Mouse (Mus musculus) Patski (cell line): ENCODE measurements around the gene Tenm3. TPM values are rescaled to one million over a fixed set of nuclear protein-coding genes. Genes with fewer than 3 reads are reported as not detected.

Source experiments
- ATAC-seq: fragments of 100-300 bp; one replicate; pipeline ENCODE4 v1.8.0; 2021
- CTCF ChIA-PET: fragments of 350-600 bp; sonication (Branson Sonifier 250); formaldehyde crosslinking; loops from one replicate; lab custom pipeline; 2022; ENCODE audit warnings: inconsistent platforms; lab: Charles Lee
- POLR2A ChIA-PET: fragments of 350-600 bp; sonication (Branson Sonifier 250); formaldehyde crosslinking; loops from one replicate; lab custom pipeline; 2022; ENCODE audit warnings: antibody characterized with exemption, inconsistent platforms; lab: Charles Lee
- DNase-seq: peaks from one replicate; pipeline ENCODE4 v3.0.0-alpha.2; 2011; ENCODE audit warnings: low read depth, low spot score
- H3K27me3 ChIP-seq: fragments of 371-371 bp; one replicate; pipeline ENCODE4 v1.5.1; 2021
- CTCF ChIP-seq: fragments of 100-300 bp; IDR thresholded peaks from one replicate; pipeline ENCODE4 v1.5.1; 2021
- in situ Hi-C: fragments of 300-500 bp; cut with MboI; formaldehyde crosslinking; loops from 3 replicates; pipeline ENCODE4 v1.11.1; 2018; ENCODE audit warnings: low pct_unique_long_range_greater_than_20kb, mixed read lengths
- polyA plus RNA-seq: library from polyadenylated mRNA; unstranded; gene quantifications from one replicate; pipeline ENCODE4 v1.2.3, GENCODE M21; 2021

Gene Tenm3
- polyA plus RNA-seq, 1 experiment from 2014 or later, result 3.0 TPM

DNA sequence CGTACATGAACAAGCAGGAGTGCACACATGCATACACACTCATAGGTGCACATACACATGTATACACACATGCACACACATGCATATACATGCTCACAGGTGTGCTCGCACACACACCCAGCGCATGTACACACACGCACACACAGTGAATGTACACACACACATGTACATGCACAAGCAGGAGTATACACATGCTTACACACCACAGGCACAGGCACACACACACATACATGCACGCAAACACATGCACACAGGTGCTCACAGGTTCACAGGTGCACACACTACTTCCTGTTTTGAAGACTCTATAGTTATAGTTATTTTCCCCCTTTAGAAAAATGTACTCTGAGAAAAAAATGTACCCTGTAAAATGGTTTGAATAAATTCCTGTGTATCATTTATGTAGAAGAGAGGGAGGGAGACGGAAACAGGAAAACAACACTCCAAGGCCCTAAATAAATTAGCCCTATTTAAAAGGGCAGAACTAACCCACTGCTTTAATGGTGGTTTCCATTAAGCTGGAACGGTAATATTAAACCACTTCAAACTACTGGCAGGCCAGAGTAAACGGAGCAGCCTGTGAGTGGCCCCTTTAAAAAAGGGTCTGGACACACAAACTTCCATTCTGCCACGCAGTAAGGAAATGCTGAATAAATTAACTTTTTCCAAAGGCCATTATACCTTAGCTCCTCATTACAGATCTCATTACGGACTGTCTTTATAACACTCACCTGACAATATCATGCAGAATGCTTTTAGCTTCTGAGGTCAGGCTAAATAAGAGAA lies 335.8 kb downstream of the Tenm3 start:
- no peak for TF ChIP-seq CTCF
- DNase-seq (no peak), ATAC-seq (no peak)
- in situ Hi-C loops, result no loop called here
- ChIA-PET CTCF (no interaction called here), POLR2A (no interaction called here)
- no peaks in the 10 kb centered on the region for H3K27me3 ChIP-seq

DNA sequence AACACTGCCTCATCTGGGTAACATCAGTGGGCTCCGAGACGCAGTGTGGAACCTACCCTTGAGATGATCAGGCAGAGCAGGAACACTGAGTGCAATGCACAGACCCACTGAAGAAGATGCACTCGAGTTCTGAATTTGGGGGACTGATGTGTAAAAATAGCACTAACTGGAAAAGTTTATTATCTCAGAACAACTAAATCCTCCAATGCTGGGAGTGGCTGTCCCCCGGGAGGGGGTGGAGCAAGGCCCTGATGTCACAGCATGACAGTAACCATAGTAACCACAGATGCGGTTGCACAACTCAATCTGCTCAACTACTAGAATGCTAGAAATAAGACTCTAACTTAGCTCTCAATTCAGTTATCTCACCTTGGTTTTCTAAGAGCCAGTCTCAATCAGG lies 351.3 kb downstream of the Tenm3 start:
- in situ Hi-C loops, result no loop called here
- no peak for ATAC-seq
- no peak for DNase-seq
- CTCF ChIA-PET, result no interaction called here
- POLR2A ChIA-PET, result no interaction called here
- no peaks in the 10 kb centered on the region for H3K27me3 ChIP-seq
- TF ChIP-seq CTCF, result no peak

DNA sequence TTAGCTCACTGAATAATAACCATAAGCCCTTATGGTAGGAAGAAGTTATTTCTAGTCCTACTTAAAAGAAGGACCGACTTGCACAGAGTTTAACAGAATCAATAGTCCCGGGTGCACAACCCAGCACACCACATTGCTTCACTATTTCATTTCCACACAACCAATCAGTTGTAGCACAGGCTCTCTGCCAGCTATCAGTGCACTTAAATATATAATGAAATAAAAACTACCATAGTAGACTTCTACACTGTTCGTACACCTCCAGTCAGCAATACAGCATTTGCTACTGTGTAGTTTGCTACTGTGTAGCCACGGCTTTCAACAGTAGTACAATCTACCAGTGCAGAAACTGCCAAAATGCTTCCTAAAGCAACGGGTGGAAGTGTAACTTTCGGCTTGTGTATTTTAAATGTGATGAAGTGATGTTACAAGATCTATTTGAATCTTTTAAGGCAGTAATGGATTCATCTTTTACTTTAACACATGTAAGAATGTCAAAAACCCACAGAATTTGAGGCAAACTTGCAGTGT lies 353.1 kb downstream of the Tenm3 start:
- ChIA-PET POLR2A (no interaction called here), CTCF (no interaction called here)
- TF ChIP-seq CTCF, result no peak
- H3K27me3 ChIP-seq, result no peaks in the 10 kb centered on the region
- DNase-seq (no peak), ATAC-seq (no peak)
- in situ Hi-C loops, result no loop called here

DNA sequence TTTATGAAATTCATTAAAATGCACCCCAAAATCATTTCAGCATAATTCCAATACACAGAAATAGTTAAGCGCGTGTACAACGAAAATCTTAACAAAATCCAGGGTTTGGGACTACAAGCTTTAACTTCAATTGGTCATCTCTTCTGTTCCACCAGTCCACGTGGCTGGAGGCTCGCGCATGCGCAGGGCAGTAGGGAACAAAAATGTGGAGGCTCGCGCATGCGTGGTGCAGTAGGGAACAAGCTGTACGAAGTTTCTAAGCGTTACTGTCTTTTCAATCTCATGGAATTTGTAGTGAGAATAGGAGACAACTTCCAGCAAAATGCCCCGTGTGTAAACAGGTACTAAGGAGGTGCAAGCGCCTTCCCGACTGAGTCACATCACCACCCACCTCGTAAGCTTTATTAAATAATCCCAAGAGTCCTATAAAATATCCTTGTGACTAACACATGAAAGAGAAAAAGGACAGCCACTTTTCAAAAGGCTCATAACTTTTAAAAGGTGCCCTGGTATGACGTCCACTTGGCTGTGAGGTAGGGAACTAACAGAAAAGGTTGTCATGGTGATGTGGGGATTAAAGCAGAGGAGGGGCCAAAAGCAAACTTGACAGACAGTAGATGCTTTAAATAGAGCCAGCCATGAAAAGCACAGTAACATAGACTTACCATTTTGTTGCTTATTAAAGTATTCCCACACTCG lies 353.7 kb downstream of the Tenm3 start:
- in situ Hi-C loops, result no loop called here
- DNase-seq (no peak), ATAC-seq (no peak)
- POLR2A ChIA-PET, result interaction anchor here (0.9 kb wide), 1 partner anchor 58 kb away, joined by 3 read pairs; no protein-coding TSS in a partner anchor
- no peak for TF ChIP-seq CTCF
- H3K27me3 ChIP-seq, result no peaks in the 10 kb centered on the region
- CTCF ChIA-PET, result no interaction called here

DNA sequence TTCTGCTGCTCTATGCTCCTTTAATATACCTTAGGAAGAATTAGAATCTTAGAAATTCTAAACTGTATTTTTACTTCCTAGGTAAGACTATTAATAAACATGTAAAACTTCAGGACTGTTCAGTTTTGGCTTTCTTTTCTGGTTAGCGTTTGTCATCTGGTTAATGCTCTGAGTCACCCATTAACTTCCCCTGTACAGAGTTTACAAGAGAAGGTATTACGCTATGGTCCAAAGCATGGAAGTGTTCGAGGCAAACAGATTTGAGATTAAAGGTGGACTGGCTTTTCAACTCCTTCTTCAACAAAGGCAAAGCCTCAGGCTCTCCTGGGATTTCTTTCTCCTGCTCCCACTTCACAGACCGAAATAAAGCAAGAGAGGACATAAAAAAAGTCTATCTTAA lies 354.3 kb downstream of the Tenm3 start:
- no peak for TF ChIP-seq CTCF
- no peaks in the 10 kb centered on the region for H3K27me3 ChIP-seq
- DNase-seq, result no peak
- CTCF ChIA-PET, result no interaction called here
- POLR2A ChIA-PET, result interaction anchor here (0.9 kb wide), 1 partner anchor 58 kb away, joined by 3 read pairs; no protein-coding TSS in a partner anchor
- in situ Hi-C loops, result no loop called here
- ATAC-seq, result no peak

DNA sequence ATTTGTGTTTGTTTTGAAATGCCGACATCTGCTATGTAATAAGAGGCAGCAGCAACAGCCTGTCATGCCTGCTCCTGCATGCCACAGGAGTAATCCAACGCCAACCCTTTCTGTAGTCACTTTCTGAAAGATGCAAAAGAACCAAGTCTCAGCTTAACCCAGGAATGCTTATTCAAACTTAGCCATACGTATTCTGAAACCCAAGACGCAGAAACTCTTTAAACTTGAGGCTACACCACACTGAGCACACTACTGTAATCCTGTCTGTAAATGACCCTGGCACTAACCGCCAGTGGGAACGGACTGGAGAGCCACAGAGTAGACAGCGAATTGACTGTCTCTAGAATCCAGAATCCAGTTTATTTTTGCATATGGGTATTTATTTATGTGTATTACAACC lies 354.9 kb downstream of the Tenm3 start:
- in situ Hi-C loops, result no loop called here
- CTCF ChIA-PET, result no interaction called here
- ATAC-seq, result no peak

DNA sequence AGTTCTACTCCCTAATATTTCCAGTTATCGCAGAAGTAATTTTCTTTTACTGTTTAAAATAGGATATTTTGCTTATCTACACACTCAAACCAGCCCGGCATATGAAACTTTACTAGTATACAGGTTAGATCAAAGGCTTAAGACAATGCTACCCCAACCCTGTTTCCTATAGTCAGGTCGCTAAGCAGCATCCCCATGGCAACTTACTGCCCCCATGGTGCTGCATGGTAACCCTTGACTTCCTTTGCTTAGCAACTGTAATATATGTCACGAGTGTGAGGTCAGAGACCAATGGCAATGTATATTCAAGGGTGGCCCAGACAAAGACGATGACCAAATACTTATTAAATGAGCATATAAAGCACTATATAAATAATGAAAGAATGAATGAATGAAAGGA lies 359.6 kb downstream of the Tenm3 start:
- DNase-seq, result no peak
- POLR2A ChIA-PET, result no interaction called here
- no peaks in the 10 kb centered on the region for H3K27me3 ChIP-seq
- no peak for TF ChIP-seq CTCF
- CTCF ChIA-PET, result no interaction called here
- in situ Hi-C loops, result no loop called here
- ATAC-seq, result no peak

More for the DNA sequence above, 354.9 kb downstream of the Tenm3 start:
- no peaks in the 10 kb centered on the region for H3K27me3 ChIP-seq
- DNase-seq, result no peak
- POLR2A ChIA-PET, result interaction anchor here (0.9 kb wide), 1 partner anchor 57 kb away, joined by 3 read pairs; no protein-coding TSS in a partner anchor
- TF ChIP-seq CTCF, result no peak

DNA sequence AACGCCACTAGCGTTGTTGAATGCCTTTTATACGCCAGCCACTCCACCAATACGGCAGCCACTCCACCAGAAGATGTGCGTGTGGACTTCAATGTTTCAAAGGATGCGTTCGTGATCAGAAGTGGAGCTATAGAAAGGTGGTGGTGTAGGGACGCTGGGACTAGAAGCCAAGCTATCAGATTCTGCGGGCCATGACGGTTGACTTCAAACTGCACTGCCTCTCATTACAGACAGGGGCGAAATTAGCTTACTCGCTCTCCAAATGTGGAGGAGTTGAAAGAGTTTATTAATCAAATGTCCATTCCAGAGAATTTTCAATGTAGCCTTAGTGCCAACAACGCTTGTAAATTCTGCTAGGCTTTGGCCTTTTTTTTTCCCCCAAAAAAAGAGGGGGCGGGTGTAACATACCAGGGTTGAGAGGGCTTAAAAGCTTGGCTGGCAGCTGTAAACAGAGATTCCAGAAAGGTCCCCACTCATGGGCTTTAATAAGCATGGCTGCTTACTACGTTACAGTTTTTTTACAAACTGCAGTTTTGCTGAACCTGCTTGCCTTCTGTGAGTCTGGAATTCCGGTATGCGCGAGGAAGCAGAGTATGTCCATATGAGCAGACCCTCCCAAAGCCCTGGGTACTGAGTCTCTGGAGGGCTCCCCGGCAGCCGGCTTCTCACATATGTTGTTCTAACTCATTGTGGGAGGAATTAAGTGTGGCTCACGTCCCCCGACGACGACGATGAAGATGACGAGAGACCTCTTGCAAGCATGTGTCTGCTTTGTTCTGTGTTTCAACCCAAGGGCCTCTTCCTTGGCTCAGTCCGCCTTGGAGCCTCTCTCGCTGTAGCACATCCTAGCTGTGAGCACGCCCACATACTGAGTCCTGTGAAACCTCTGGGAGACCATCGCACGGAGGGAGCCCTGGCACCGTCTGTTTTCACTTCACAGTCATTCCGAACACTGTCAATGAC lies 361.8 kb downstream of the Tenm3 start:
- ATAC-seq, result no peak
- in situ Hi-C loops, result no loop called here
- no peak for TF ChIP-seq CTCF
- DNase-seq, result no peak
- ChIA-PET POLR2A (interaction anchor here (0.7 kb wide), 1 partner anchor 66 kb away, joined by 3 read pairs; no protein-coding TSS in a partner anchor), CTCF (no interaction called here)
- no peaks in the 10 kb centered on the region for H3K27me3 ChIP-seq

DNA sequence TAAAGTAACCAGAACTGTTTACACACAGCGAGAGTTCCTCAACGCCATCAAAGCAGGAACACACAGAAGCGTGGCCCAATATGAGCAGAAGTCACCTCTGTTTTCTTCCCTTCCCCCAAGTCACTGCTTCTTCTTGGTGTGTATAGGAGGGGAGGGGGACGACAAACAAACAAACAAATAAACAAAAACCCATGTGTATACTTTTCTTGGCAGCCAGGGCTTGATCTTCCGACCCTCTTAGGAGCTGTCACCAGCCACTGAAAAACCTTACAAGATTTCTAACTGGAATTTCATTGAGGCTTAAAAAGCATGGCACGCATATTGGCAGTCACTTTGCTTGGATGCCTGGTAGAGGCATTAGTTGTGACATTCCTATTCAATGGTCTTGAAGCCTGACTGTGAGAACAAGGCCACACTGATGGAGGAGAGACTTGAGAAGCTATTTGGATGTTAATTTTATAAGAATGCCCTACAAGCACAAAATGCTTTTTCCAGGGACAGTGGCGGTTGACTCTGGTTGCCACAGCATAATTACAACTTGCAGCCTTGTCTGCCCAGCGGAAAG lies 366.3 kb downstream of the Tenm3 start:
- in situ Hi-C loops, result no loop called here
- DNase-seq, result no peak

DNA sequence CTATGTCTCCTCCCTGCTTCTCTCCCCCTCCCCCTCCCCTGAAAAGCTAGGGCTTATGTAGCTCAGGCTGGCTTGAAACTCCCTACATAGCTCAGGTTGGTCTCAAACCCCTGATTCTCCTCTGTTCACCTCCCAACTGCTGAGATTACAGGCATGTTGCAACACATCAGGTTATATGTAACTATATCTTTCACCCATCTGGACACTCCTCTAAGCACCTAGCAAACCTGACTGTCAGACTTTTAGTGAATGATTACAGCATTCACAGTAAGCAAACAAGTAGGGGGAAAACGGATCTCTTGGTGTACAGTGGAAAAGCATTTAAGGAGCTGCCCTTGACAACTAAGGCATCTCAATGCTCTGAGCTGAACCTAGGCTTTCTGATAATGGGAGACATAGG lies 366.9 kb downstream of the Tenm3 start:
- ATAC-seq (no peak), DNase-seq (no peak)
- in situ Hi-C loops, result no loop called here
- TF ChIP-seq CTCF, result no peak
- ChIA-PET POLR2A (no interaction called here), CTCF (interaction anchor here (1.5 kb wide), 1 partner anchor 9 kb away, joined by 3 read pairs; no protein-coding TSS in a partner anchor)
- H3K27me3 ChIP-seq, result no peaks in the 10 kb centered on the region

More for the DNA sequence above, 366.3 kb downstream of the Tenm3 start:
- ATAC-seq, result no peak
- TF ChIP-seq CTCF, result no peak
- POLR2A ChIA-PET, result no interaction called here
- H3K27me3 ChIP-seq, result no peaks in the 10 kb centered on the region
- CTCF ChIA-PET, result interaction anchor here (1.5 kb wide), 1 partner anchor 9 kb away, joined by 3 read pairs; no protein-coding TSS in a partner anchor
